In genomic region chr17:63112826-63113225, GRCm38 (mm10) we compare ENCODE assay signal across 21 mouse cellular contexts.
DNase-seq lines count a peak whose midpoint lies in the region; ATAC-seq and TF ChIP-seq lines count a peak whose summit lies in the region.
"Had no signal": no experiment of that assay in that cellular context is flagged by ENCODE, and none has a peak within 500 bp of the region (broad histone marks: within the 10 kb centered on the region; RNA-seq: fewer than 3 reads in every experiment).

No protein-coding gene starts in this region.

- no peaks in the 10 kb centered on the region for H3K36me3 ChIP-seq in hindbrain, embryonic 16.5 days (ENCODE audit: control insufficient read depth, insufficient read depth, low read length)
- H3K36me3 ChIP-seq: embryonic facial prominence, embryonic 10.5 days; embryonic facial prominence, embryonic 12.5 days; forebrain, embryonic 12.5 days had no signal

- H3K9ac ChIP-seq in hindbrain, embryonic 16.5 days (ENCODE audit: low read depth, low read length): no peak overlapping the region
- H3K9ac ChIP-seq: embryonic facial prominence, embryonic 12.5 days; forebrain, embryonic 12.5 days had no signal

- WGBS in hindbrain, embryonic 16.5 days: 86% methylated on average over 5 of the region's 5 CpGs

- H3K4me3 ChIP-seq in left cerebral cortex, adult 2 months: no peak overlapping the region
- H3K4me3 ChIP-seq in hindbrain, embryonic 16.5 days (ENCODE audit: low read length): no peak overlapping the region
- H3K4me3 ChIP-seq: embryonic facial prominence, embryonic 10.5 days; embryonic facial prominence, embryonic 12.5 days; forebrain, embryonic 12.5 days had no signal

- no peak overlapping the region for H3K4me2 ChIP-seq in hindbrain, embryonic 16.5 days (ENCODE audit: low read length)
- H3K4me2 ChIP-seq: embryonic facial prominence, embryonic 12.5 days; forebrain, embryonic 12.5 days had no signal

- H3K27ac ChIP-seq in left cerebral cortex, adult 2 months: peak overlapping the region; percentile 54
- H3K27ac ChIP-seq in hindbrain, embryonic 16.5 days (ENCODE audit: low read depth, low read length): no peak overlapping the region
- H3K27ac ChIP-seq: embryonic facial prominence, embryonic 10.5 days; embryonic facial prominence, embryonic 12.5 days; forebrain, embryonic 12.5 days had no signal

- ATAC-seq in frontal cortex, adult (ENCODE audit: low TSS enrichment): peak; percentile 53; the same call in 1 of the 2 replicates
- no peak for ATAC-seq in hindbrain, embryonic 16.5 days
- ATAC-seq: forebrain, embryonic 14.5 days; forebrain, embryonic 16.5 days had no signal

- H3K27me3 ChIP-seq in hindbrain, embryonic 16.5 days (replicated peaks; ENCODE audit: control insufficient read depth, insufficient read depth, low read length): no peaks in the 10 kb centered on the region
- H3K27me3 ChIP-seq: embryonic facial prominence, embryonic 12.5 days had no signal

- no peaks in the 10 kb centered on the region; the same call in 1 of the 2 replicates for H3K4me1 ChIP-seq in hindbrain, embryonic 16.5 days (ENCODE audit: control insufficient read depth, insufficient read depth, low read depth, low read length)

- intact Hi-C loops in left cerebral cortex, adult 2 months (cut with DNase I): no loop called here

- H3K9me3 ChIP-seq in hindbrain, embryonic 16.5 days (ENCODE audit: control insufficient read depth, low read length): no peaks in the 10 kb centered on the region
- H3K9me3 ChIP-seq: embryonic facial prominence, embryonic 10.5 days; embryonic facial prominence, embryonic 12.5 days; forebrain, embryonic 12.5 days had no signal

- DNase-seq in frontal cortex, postnatal 25 days (ENCODE audit: low spot score in 2 of 2): no peak
- DNase-seq in left cerebral cortex, adult 2 months (ENCODE audit: extremely low spot score in 1 of 2, low spot score in 2 of 2): no peak
- no peak for DNase-seq in left cerebral cortex, adult 9 months (ENCODE audit: low spot score in 2 of 2)
- peak; percentile 41 for DNase-seq in right cerebral cortex, adult 18-20 months
- DNase-seq in right cerebral cortex, postnatal 25 days: no peak
- peak; percentile 17 for DNase-seq in telencephalon, adult 2 months (ENCODE audit: low read depth, low spot score)
- DNase-seq: adrenal gland, adult 2 months; adrenal gland, postnatal 10 days; adrenal gland, postnatal 25 days; cerebellum, adult 11-12 months; cerebellum, adult 2 months; cerebellum, adult 9-10 months; cerebellum, postnatal 10 days; cerebellum, postnatal 25 days had no signal

- TF ChIP-seq CTCF in left cerebral cortex, adult 2 months (IDR thresholded peaks at IDR 0.05): no peak

Comparison
In these comparisons a context has a peak if more than half of its experiments do, and no peak if none do; other contexts are left out.
1. DNase-seq: peak in right cerebral cortex, adult 18-20 months (single experiment) and telencephalon, adult 2 months (single experiment); none in frontal cortex, postnatal 25 days (0 of 2), left cerebral cortex, adult 2 months (0 of 2), left cerebral cortex, adult 9 months (0 of 2) and right cerebral cortex, postnatal 25 days (single experiment).